Mouse (Mus musculus) neutrophil, adult 65 days (primary cell): ENCODE measurements around the gene Olfr1205. TPM values are rescaled to one million over a fixed set of nuclear protein-coding genes. Genes with fewer than 3 reads are reported as not detected.

Experiments used
- total RNA-seq: library from RNA; stranded (reverse); gene quantifications from 2 replicates; pipeline ENCODE4 v1.2.4, GENCODE M21; 2023

The Olfr1205 gene
- not detected in 2 replicates for total RNA-seq

GRCm38 (mm10) chr2:88829437-88829836 is at the start of gene Olfr1205:
Gene Olfr1205 (plus strand): TSS chr2:88829737.

GRCm38 (mm10) chr2:88792736-88793135 is 36.8 kb upstream of the Olfr1205 start, which contains the start of gene Olfr1201:
Gene Olfr1201 (plus strand): TSS chr2:88793036.

GRCm38 (mm10) chr2:88814196-88814595 is 15.3 kb upstream of the Olfr1205 start, which contains the start of gene Olfr1202:
Gene Olfr1202 (plus strand): TSS chr2:88814496.

DNA sequence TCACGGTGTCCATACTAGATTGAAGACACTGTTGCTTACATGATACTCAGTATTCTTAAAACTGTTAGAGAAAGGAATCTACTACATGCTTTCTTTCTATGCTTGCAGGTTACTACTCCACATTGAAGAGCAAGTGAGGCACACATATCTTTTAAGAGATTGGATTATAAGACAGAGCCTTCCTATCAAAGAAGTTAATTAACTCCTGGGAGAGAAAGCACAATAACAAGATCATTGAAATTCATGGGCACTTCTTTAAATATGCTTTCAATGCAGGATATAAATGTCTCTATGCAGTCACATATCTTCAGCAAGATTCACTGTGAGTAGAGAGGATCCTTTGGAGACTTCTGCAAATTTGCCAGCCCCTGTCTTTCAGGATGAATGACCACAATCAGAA is 19.5 kb downstream of the Olfr1205 start, which contains the start of gene Olfr1204:
Gene Olfr1204, plus strand, starts transcription at position 301 of the 400 bp plus-strand sequence.

DNA sequence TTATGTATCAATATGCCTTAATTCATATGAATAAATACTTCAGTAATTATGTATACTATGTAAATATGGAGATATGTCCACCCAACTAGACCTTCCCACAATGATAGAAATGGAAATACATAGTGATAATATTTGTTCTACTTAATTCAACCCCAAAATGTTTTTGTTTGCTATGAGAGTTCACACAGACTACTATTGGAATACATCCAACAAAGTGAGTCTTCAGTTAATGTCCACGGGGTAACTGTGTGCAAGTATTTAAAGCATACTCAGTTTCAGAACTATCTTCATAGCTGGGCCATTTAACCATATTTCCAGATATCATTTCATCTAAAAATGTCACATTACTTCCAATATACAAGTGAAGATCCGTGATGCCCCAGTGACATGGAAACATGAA is 33.4 kb downstream of the Olfr1205 start, which contains the start of gene Olfr1206:
Gene Olfr1206, plus strand, starts transcription at position 301 of the 400 bp plus-strand sequence.

Other genes with a start within 250 kb of the Olfr1205 start
- not detected in 2 replicates for gene Olfr1189, start 243.3 kb upstream of the Olfr1205 start, total RNA-seq
- gene Olfr1191-ps1, start 189.2 kb upstream of the Olfr1205 start, total RNA-seq, result 0.06 TPM in 1 of 2 replicates, not detected in the other
- not detected in 2 replicates for gene Olfr1192-ps1, start 181.2 kb upstream of the Olfr1205 start, total RNA-seq
- gene Olfr1193, start 154.1 kb upstream of the Olfr1205 start, total RNA-seq, result not detected in 2 replicates
- gene Olfr1195, start 140.6 kb upstream of the Olfr1205 start, total RNA-seq, result not detected in 2 replicates
- gene Olfr1196, start 125.1 kb upstream of the Olfr1205 start, total RNA-seq, result not detected in 2 replicates
- not detected in 2 replicates for gene Olfr1197, start 97.4 kb upstream of the Olfr1205 start, total RNA-seq
- not detected in 2 replicates for gene Olfr1198, start 78.4 kb upstream of the Olfr1205 start, total RNA-seq
- gene Olfr1199, start 69.3 kb upstream of the Olfr1205 start, total RNA-seq, result not detected in 2 replicates
- gene Olfr1200, start 59.2 kb upstream of the Olfr1205 start, total RNA-seq, result not detected in 2 replicates
- gene Olfr1201, start 36.7 kb upstream of the Olfr1205 start, total RNA-seq, result not detected in 2 replicates
- not detected in 2 replicates for gene Olfr1202, start 15.2 kb upstream of the Olfr1205 start, total RNA-seq
- gene Olfr1204, start 19.6 kb downstream of the Olfr1205 start, total RNA-seq, result not detected in 2 replicates
- gene Olfr1206, start 33.5 kb downstream of the Olfr1205 start, total RNA-seq, result not detected in 2 replicates
- gene Olfr1208, start 72.6 kb downstream of the Olfr1205 start, total RNA-seq, result not detected in 2 replicates
- gene Olfr1209, start 85.4 kb downstream of the Olfr1205 start, total RNA-seq, result not detected in 2 replicates
- gene Olfr1211, start 108.4 kb downstream of the Olfr1205 start, total RNA-seq, result not detected in 2 replicates
- not detected in 2 replicates for gene Olfr1212, start 124.2 kb downstream of the Olfr1205 start, total RNA-seq
- not detected in 2 replicates for gene Gm13762, start 150.5 kb downstream of the Olfr1205 start, total RNA-seq
- not detected in 2 replicates for gene Olfr1214, start 162.9 kb downstream of the Olfr1205 start, total RNA-seq
- gene Olfr1215, start 177.2 kb downstream of the Olfr1205 start, total RNA-seq, result not detected in 2 replicates
- not detected in 2 replicates for gene Olfr1216, start 188.6 kb downstream of the Olfr1205 start, total RNA-seq
- gene Olfr1217, start 202.3 kb downstream of the Olfr1205 start, total RNA-seq, result not detected in 2 replicates
- gene Olfr1218, start 231.4 kb downstream of the Olfr1205 start, total RNA-seq, result not detected in 2 replicates